Mouse (Mus musculus): Measurements from ENCODE around the gene Hoxb7.

- TF ChIP-seq CTCF (IDR thresholded peaks at IDR 0.05; ENCODE audit: low read depth, low read length) (no peak), POLR2A (IDR thresholded peaks at IDR 0.05; ENCODE audit: insufficient read depth, low read length) (no peak)
Observed at GRCm38 (mm10) chr11:96255111-96255995, 31.1 kb upstream of the Hoxb7 start.

Data from ES-Bruce4 (cell line).